Mouse (Mus musculus) B cell, adult 2 months (primary cell): ENCODE measurements around the gene Atf7ip.

ENCODE experiments used
- DNase-seq, 2 experiments: peaks; one replicate each; pipeline ENCODE4 v3.0.0; 2022

Gene Atf7ip

GRCm38 (mm10) chr6:136525567-136525966 is 19.6 kb downstream of the Atf7ip start:
- DNase-seq, result no peak

GRCm38 (mm10) chr6:136529156-136529555 is 23.2 kb downstream of the Atf7ip start:
- DNase-seq, result no peak

- peak; percentile 49 for DNase-seq
These were observed 25.8 kb downstream of the Atf7ip start for GRCm38 (mm10) chr6:136531792-136532230.

- peak; percentile 50 to 53 for DNase-seq
These were observed 26.7 kb downstream of the Atf7ip start for GRCm38 (mm10) chr6:136532535-136533291.

- DNase-seq, result no peak
These were observed 27.8 kb downstream of the Atf7ip start for GRCm38 (mm10) chr6:136533804-136534203.

- no peak for DNase-seq
These were observed 28.5 kb downstream of the Atf7ip start for GRCm38 (mm10) chr6:136534444-136534843.

GRCm38 (mm10) chr6:136535176-136535575 is 29.2 kb downstream of the Atf7ip start:
- DNase-seq, result no peak

- no peak for DNase-seq
These were observed 30.2 kb downstream of the Atf7ip start for GRCm38 (mm10) chr6:136536121-136536520.

- no peak for DNase-seq
These were observed 35.4 kb downstream of the Atf7ip start for GRCm38 (mm10) chr6:136541350-136541749.

- no peak for DNase-seq
These were observed 36.1 kb downstream of the Atf7ip start for GRCm38 (mm10) chr6:136542105-136542504.

- peak; percentile 22 to 36 for DNase-seq
These were observed 37.2 kb downstream of the Atf7ip start for GRCm38 (mm10) chr6:136543164-136543563.

GRCm38 (mm10) chr6:136545284-136545870 is 39.4 kb downstream of the Atf7ip start:
- DNase-seq, result no peak

- no peak for DNase-seq
These were observed 40.3 kb downstream of the Atf7ip start for GRCm38 (mm10) chr6:136546286-136546685.

- DNase-seq, result no peak
These were observed 41.0 kb downstream of the Atf7ip start for GRCm38 (mm10) chr6:136546987-136547386.

GRCm38 (mm10) chr6:136548041-136548770 is 42.2 kb downstream of the Atf7ip start:
- DNase-seq, result no peak

- no peak for DNase-seq
These were observed 42.8 kb downstream of the Atf7ip start for GRCm38 (mm10) chr6:136548796-136549195.

- no peak for DNase-seq
These were observed 43.6 kb downstream of the Atf7ip start for GRCm38 (mm10) chr6:136549606-136550005.

- DNase-seq, result no peak
These were observed 44.8 kb downstream of the Atf7ip start for GRCm38 (mm10) chr6:136550596-136551304.

- DNase-seq, result no peak
These were observed 45.7 kb downstream of the Atf7ip start for GRCm38 (mm10) chr6:136551550-136552109.

GRCm38 (mm10) chr6:136553156-136553555 is 47.2 kb downstream of the Atf7ip start:
- DNase-seq, result no peak

GRCm38 (mm10) chr6:136553767-136554569 is 48.0 kb downstream of the Atf7ip start:
- DNase-seq, result peak; percentile 61 to 66
